Mouse (Mus musculus) retina, adult 2 months (tissue): ENCODE results near the gene Fam111a.

Experiments
- DNase-seq: peaks from one replicate; pipeline ENCODE4 v3.0.0-alpha.2; 2012; ENCODE audit warnings: low read depth, low spot score

Gene Fam111a

GRCm38 (mm10) chr19:12558219-12558618, 12.7 kb downstream of the Fam111a start:
- DNase-seq = no peak

- DNase-seq = no peak
Observed at GRCm38 (mm10) chr19:12564197-12564596, 18.7 kb downstream of the Fam111a start.

GRCm38 (mm10) chr19:12567011-12567410, 21.5 kb downstream of the Fam111a start:
- no peak for DNase-seq

GRCm38 (mm10) chr19:12570866-12571265, 25.3 kb downstream of the Fam111a start:
- DNase-seq = no peak

GRCm38 (mm10) chr19:12571687-12572086, 26.1 kb downstream of the Fam111a start:
- no peak for DNase-seq

GRCm38 (mm10) chr19:12572614-12573265, 27.2 kb downstream of the Fam111a start:
- no peak for DNase-seq

- DNase-seq = peak; percentile 13
Observed at GRCm38 (mm10) chr19:12573266-12574011, 27.9 kb downstream of the Fam111a start.

GRCm38 (mm10) chr19:12574012-12574407, 28.5 kb downstream of the Fam111a start:
- no peak for DNase-seq

GRCm38 (mm10) chr19:12575107-12575506, 29.6 kb downstream of the Fam111a start:
- DNase-seq = no peak

GRCm38 (mm10) chr19:12575514-12575913, 30.0 kb downstream of the Fam111a start:
- DNase-seq = no peak

GRCm38 (mm10) chr19:12576639-12577038, 31.1 kb downstream of the Fam111a start:
- DNase-seq = no peak

- no peak for DNase-seq
Observed at GRCm38 (mm10) chr19:12585310-12585709, 39.8 kb downstream of the Fam111a start.

- peak; percentile 38 for DNase-seq
Observed at GRCm38 (mm10) chr19:12591908-12592307, 46.4 kb downstream of the Fam111a start.

- DNase-seq = no peak
Observed at GRCm38 (mm10) chr19:12595135-12595529, 49.6 kb downstream of the Fam111a start.

GRCm38 (mm10) chr19:12595530-12596289, 50.2 kb downstream of the Fam111a start:
- DNase-seq = peak; percentile 28

GRCm38 (mm10) chr19:12596290-12597072, 50.9 kb downstream of the Fam111a start:
- DNase-seq = no peak

- DNase-seq = no peak
Observed at GRCm38 (mm10) chr19:12597073-12597405, 51.5 kb downstream of the Fam111a start.

- DNase-seq = no peak
Observed at GRCm38 (mm10) chr19:12598674-12599073, 53.1 kb downstream of the Fam111a start.

GRCm38 (mm10) chr19:12599674-12600073, 54.1 kb downstream of the Fam111a start, which contains the start of gene Gm4952:
TSS of gene Gm4952 (plus strand) at chr19:12599974.
- no peak for DNase-seq

- no peak for DNase-seq
Observed at GRCm38 (mm10) chr19:12600684-12601480, 55.3 kb downstream of the Fam111a start.

GRCm38 (mm10) chr19:12608336-12608735, 62.8 kb downstream of the Fam111a start:
- DNase-seq = no peak
